Mouse (Mus musculus): Measurements from ENCODE around the gene Aldh1a1.
A peak's percentile ranks its signal among the peaks of the same experiment; 100 is the strongest.

GRCm38 (mm10) chr19:20559952-20560351 is 67.4 kb downstream of the Aldh1a1 start:
- no peak for TF ChIP-seq CTCF (IDR thresholded peaks at IDR 0.05; ENCODE audit: control insufficient read depth, insufficient read depth, insufficient read length)
- no peak for TF ChIP-seq MAX (IDR thresholded peaks at IDR 0.05)
- no peak for TF ChIP-seq MYOG (IDR thresholded peaks at IDR 0.05; ENCODE audit: control insufficient read depth, extremely low read depth, insufficient read length)
- TF ChIP-seq USF1 (IDR thresholded peaks at IDR 0.05; ENCODE audit: low read depth), result no peak
- TF ChIP-seq CEBPB (IDR thresholded peaks at IDR 0.05; ENCODE audit: low read depth), result peak; percentile 81

All from C2C12 (cell line).